Mouse (Mus musculus) neural tube, embryonic 12.5 days (tissue): Measurements from ENCODE around the gene Dohh. TPM values are rescaled to one million over a fixed set of nuclear protein-coding genes. Genes with fewer than 3 reads are reported as not detected.

ENCODE experiments used
- ATAC-seq: fragments of 200-750 bp; cut with Nextera tagmentation; 2 replicates; pipeline ENCODE4 v1.8.0; 2017; ENCODE audit warnings: low read depth, mild to moderate bottlenecking, moderate TSS enrichment, moderate library complexity; ENCODE audit not compliant: low FRiP score
- H3K27ac ChIP-seq: fragments of 300-500 bp; sonication (generic); 2 replicates; pipeline ENCODE4 v1.5.1; 2016
- H3K27me3 ChIP-seq: fragments of 300-500 bp; sonication (generic); replicated peaks from 2 replicates; pipeline ENCODE4 v1.6.1; 2016; ENCODE audit warnings: mild to moderate bottlenecking
- H3K36me3 ChIP-seq: fragments of 300-500 bp; sonication (generic); 2 replicates; pipeline ENCODE4 v1.6.1; 2016; ENCODE audit warnings: mild to moderate bottlenecking
- H3K4me1 ChIP-seq: fragments of 300-500 bp; sonication (generic); 2 replicates; pipeline ENCODE4 v1.6.1; 2016
- H3K4me2 ChIP-seq: fragments of 300-500 bp; sonication (generic); replicated peaks from 2 replicates; pipeline ENCODE4 v1.6.1; 2016; ENCODE audit warnings: mild to moderate bottlenecking
- H3K4me3 ChIP-seq: fragments of 300-500 bp; sonication (generic); 2 replicates; pipeline ENCODE4 v1.5.1; 2016
- H3K9ac ChIP-seq: fragments of 300-500 bp; sonication (generic); 2 replicates; pipeline ENCODE4 v1.6.1; 2016; ENCODE audit warnings: mild to moderate bottlenecking
- H3K9me3 ChIP-seq: fragments of 300-500 bp; sonication (generic); 2 replicates; pipeline ENCODE4 v1.6.1; 2016; ENCODE audit warnings: mild to moderate bottlenecking
- WGBS: fragments of 180-500 bp; shearing (Covaris S2); methylation state at CpG from one replicate; pipeline ENCODE4 v1.1.7; 2016; 5-methylcytosine and 5-hydroxymethylcytosine counted together
- polyA plus RNA-seq: library from polyadenylated mRNA; unstranded; fragments of >200 nt; fragmentation: Nextera tagmentation; extraction: Ambion mirVana; gene quantifications from 2 replicates; pipeline ENCODE4 v1.2.1, GENCODE M21; 2016

The Dohh gene
- polyA plus RNA-seq, 1 experiment from 2014 or later = 75.6 TPM

DNA sequence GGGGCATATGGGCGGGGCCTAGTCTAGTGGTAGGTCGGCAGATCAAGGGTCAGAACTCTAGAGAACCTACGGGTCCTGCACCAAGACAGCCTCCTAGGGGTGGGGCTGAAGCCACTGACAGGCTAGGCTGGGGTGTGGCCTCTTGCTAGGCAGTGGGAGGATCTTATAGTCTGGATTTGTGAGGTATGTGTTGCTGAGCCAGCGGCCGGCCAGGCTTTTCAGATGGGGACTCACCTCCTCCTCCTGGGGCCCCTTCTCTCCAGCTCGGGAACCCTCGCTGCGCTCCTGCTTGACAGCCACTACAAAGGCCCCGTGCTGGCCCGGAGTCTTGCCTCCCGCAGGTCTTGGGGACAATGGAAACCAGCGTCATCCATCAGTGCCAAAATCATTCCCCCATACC is 35.1 kb upstream of the Dohh start:
- H3K9ac ChIP-seq = peak overlapping the region; percentile 74; the same call in 1 of the 2 replicates
- peaks cover 26% of the 10 kb centered on the region for H3K4me1 ChIP-seq
- ATAC-seq = no peak
- no peaks in the 10 kb centered on the region for H3K9me3 ChIP-seq
- peaks cover 34% of the 10 kb centered on the region for H3K27me3 ChIP-seq
- WGBS = 2% methylated on average over 12 of the region's 12 CpGs
- peak overlapping the region; percentile 94 for H3K4me2 ChIP-seq
- peak overlapping the region; percentile 76; the same call in 1 of the 2 replicates for H3K4me3 ChIP-seq
- no peak overlapping the region for H3K27ac ChIP-seq
- H3K36me3 ChIP-seq = peaks cover 15% of the 10 kb centered on the region; the same call in 1 of the 2 replicates

DNA sequence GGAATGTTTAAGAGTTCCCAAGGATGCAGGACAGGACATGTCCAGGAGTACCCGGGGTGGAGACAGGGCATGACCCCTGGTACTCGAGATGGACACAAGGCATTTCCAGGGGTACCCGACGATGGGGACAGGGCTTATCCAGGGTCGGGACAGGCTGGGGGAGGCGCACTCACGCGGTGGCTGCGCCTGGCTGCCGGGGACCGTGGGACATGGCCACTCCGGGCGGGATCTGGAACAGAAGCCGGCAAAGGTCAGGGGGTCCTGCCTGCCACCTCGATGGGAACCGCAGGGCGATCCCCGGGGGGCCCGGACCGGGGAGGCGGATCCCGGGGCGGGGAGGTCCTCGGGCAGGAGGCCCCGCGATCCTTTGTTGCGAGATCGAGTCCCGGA is 34.3 kb upstream of the Dohh start:
- ATAC-seq = peak; percentile 22
- no peaks in the 10 kb centered on the region for H3K9me3 ChIP-seq
- under 1% methylated on average over 29 of the region's 29 CpGs for WGBS
- H3K4me3 ChIP-seq = peak overlapping the region; percentile 76
- H3K27ac ChIP-seq = no peak overlapping the region
- peaks cover 26% of the 10 kb centered on the region for H3K4me1 ChIP-seq
- peak overlapping the region; percentile 74 for H3K9ac ChIP-seq
- peaks cover 15% of the 10 kb centered on the region; the same call in 1 of the 2 replicates for H3K36me3 ChIP-seq
- H3K27me3 ChIP-seq = peaks cover 26% of the 10 kb centered on the region
- H3K4me2 ChIP-seq = peak overlapping the region; percentile 94

DNA sequence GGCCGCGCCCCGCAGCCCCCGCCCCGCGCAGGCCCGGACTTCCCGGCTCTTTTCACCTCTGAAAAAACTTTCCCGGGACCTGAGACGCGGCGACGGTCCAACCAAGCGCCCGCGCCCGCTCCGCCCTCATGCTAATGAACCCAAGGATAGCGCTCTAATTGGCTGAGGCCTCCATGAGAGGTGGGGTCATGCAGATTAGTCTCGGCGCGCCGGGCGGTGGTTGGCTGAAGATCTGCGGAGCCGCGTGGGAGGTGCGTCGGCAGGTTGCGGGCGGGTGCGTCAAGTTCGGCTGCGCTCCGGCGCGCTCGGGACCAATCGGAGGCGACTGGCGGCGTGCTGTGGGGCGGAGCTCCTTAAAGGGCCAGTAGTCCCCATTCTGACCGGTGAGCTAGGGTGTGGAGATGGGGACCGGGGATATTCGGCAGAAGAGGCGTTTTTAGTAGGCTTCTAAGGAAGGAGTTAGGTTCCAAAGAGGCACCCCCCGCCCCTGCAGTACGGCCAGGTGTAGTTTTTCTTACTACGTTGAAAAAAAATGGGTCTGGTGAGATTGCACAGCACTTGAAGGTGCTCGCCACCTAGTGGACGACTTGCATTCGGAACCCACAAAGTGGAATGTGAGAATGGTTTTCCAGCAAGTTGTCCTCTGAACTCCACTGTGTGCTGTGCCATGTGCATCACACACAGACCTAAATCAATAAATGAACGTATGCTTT is 33.7 kb upstream of the Dohh start, which contains the start of gene Hmg20b:
Gene Hmg20b, minus strand, starts transcription at position 130 of the 713 bp plus-strand sequence.
- peaks cover 26% of the 10 kb centered on the region for H3K4me1 ChIP-seq
- peak within 1 kb of the TSS; percentile 74 for H3K9ac ChIP-seq
- ATAC-seq = peak; percentile 95
- WGBS = under 1% methylated on average over 54 of the region's 54 CpGs
- H3K36me3 ChIP-seq = peaks cover 13% of the 10 kb centered on the region; the same call in 1 of the 2 replicates
- H3K9me3 ChIP-seq = no peaks in the 10 kb centered on the region
- peak within 1 kb of the TSS; percentile 76 for H3K4me3 ChIP-seq
- H3K27ac ChIP-seq = no peak within 1 kb of the TSS
- H3K4me2 ChIP-seq = peak within 1 kb of the TSS; percentile 94
- H3K27me3 ChIP-seq = peaks cover 20% of the 10 kb centered on the region; the same call in 1 of the 2 replicates

DNA sequence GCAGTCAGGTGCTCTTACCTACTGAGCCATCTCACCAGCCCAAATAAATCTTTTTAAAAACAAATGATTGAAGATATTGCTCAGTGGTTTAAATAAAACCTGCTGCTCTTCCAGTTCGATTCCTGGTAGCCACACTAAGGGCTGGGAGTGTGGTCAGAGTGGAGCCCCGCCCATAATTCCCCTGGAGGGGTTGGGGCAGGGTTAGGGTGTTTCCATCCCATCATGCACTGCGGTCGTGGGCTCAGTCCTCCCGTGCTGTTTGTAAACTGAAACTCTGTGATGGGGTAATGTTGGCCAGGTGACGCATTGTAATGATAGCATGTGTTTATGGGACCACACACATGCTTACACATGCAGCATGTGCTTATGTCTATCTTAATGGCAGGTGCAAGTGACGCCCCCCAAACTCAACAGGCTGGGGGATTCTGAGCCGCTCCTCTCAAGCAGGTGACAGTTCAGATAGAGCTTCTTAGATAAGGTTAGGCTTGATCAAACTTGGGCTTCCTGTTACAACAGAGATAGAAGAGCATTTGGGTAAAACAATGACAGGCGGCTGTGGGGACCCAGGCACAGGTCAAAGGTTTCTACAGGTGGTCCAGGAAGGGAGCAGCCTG is 32.4 kb upstream of the Dohh start:
- Histone ChIP-seq H3K9ac (no peak overlapping the region), H3K4me1 (peaks cover 22% of the 10 kb centered on the region), H3K27me3 (peaks cover 10% of the 10 kb centered on the region; the same call in 1 of the 2 replicates), H3K4me2 (no peak overlapping the region), H3K36me3 (peaks cover 8% of the 10 kb centered on the region; the same call in 1 of the 2 replicates), H3K9me3 (no peaks in the 10 kb centered on the region), H3K4me3 (no peak overlapping the region), H3K27ac (no peak overlapping the region)
- WGBS = 24% methylated on average over 9 of the region's 9 CpGs
- no peak for ATAC-seq

DNA sequence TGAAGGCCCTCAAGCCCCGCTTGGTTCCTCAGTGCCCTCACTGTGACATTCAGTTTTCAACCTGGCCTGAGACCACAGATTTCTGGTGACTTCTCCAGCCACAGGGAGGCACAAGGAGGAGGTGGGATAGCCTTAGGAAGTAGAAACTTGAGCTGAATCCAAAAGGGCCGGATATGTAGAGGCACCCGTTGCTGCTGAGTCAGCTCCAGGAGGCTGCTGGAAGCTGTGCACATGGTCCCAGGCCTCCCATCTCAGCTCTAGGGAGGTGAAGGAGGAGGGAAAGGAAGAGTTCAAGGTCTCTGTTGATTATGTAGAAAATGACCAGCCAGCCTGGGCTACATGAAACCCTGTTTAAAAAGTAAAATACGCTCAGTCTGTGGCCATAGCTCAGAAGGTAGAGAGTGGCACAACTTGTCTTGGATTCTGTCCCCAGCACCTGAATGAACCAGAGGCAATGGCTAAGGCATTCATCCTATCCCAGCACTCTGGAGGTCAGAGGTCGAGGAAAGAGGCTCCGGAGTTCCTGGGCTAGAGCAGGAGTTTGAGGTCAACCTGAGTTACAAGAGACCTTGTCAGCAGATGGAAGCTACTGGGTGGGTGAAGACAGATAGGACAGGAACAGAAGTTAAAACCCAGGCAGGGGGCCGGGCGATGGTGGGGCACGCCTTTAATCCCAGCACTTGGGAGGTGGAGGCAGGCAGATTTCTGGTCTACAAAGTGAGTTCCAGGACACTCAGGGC is 29.3 kb upstream of the Dohh start:
- WGBS = 78% methylated on average over 9 of the region's 9 CpGs
- no peak overlapping the region for H3K9ac ChIP-seq
- ATAC-seq = no peak

DNA sequence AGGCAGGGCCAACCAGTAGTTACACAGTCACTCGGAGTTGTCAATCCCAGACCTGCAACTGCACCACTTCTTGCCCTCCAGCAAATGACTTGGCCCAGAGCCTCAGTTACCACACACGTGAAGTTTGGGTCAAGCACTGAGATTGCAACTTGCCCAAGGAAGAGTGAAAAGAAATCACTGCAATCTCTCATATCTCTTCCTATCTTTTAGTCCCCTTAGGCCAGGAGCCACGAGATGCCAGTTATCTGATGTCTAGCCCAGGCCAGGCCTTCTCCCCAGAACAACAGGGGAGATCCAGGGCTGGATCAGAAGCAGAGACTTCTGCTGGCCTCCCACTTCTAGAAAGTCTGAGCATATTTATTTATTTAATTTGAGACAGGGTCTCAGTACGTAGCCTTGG is 28.7 kb upstream of the Dohh start:
- Histone ChIP-seq H3K27me3 (0 out of 2 replicates have a peak, but pooled peaks cover 2% of the 10 kb centered on the region), H3K4me2 (no peak overlapping the region), H3K36me3 (no peaks in the 10 kb centered on the region), H3K9ac (no peak overlapping the region), H3K9me3 (no peaks in the 10 kb centered on the region), H3K4me3 (no peak overlapping the region), H3K27ac (no peak overlapping the region), H3K4me1 (peaks cover 22% of the 10 kb centered on the region)
- ATAC-seq = no peak
- WGBS = 78% methylated on average over 4 of the region's 4 CpGs

More for the DNA sequence above, 29.3 kb upstream of the Dohh start:
- H3K4me2 ChIP-seq = no peak overlapping the region
- no peak overlapping the region for H3K4me3 ChIP-seq
- H3K9me3 ChIP-seq = no peaks in the 10 kb centered on the region
- H3K36me3 ChIP-seq = no peaks in the 10 kb centered on the region
- H3K27ac ChIP-seq = no peak overlapping the region
- peaks cover 20% of the 10 kb centered on the region for H3K4me1 ChIP-seq
- 0 out of 2 replicates have a peak, but pooled peaks cover 2% of the 10 kb centered on the region for H3K27me3 ChIP-seq

DNA sequence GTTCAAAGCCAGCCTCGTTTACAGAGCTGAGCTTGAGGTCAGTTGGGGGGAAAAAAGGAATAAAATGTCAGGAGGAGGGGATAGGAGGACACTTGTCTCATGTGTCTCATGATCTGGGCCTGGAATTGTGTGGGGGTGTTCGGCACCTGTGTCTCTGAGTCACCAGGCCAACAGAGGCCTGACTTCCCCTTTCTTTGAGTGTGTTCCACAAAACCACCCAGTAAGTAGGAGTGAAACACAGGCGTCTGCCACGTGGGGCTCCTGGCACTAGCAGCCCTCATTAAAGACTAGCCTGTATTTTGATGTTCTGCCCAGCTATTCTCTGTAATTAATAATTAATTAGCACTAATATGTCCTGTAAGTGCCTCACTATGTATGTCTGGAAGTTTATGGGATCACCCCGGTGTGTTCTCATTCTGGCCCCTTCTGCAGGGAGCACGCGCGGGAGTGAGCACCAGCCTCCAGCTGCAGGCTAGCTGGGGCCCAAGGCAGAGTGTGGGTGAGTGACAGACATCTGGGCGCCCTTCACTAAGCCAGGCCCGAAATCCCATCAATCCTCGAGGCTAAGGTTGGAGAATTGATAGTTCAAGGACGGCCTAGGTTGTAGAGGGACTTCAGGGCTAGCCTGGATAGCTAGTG is 27.8 kb upstream of the Dohh start:
- Histone ChIP-seq H3K4me1 (peaks cover 22% of the 10 kb centered on the region), H3K9ac (no peak overlapping the region), H3K36me3 (no peaks in the 10 kb centered on the region), H3K4me3 (no peak overlapping the region), H3K4me2 (peak overlapping the region; percentile 99), H3K27me3 (0 out of 2 replicates have a peak, but pooled peaks cover 2% of the 10 kb centered on the region), H3K9me3 (no peaks in the 10 kb centered on the region), H3K27ac (no peak overlapping the region)
- WGBS = 57% methylated on average over 12 of the region's 12 CpGs
- no peak for ATAC-seq

DNA sequence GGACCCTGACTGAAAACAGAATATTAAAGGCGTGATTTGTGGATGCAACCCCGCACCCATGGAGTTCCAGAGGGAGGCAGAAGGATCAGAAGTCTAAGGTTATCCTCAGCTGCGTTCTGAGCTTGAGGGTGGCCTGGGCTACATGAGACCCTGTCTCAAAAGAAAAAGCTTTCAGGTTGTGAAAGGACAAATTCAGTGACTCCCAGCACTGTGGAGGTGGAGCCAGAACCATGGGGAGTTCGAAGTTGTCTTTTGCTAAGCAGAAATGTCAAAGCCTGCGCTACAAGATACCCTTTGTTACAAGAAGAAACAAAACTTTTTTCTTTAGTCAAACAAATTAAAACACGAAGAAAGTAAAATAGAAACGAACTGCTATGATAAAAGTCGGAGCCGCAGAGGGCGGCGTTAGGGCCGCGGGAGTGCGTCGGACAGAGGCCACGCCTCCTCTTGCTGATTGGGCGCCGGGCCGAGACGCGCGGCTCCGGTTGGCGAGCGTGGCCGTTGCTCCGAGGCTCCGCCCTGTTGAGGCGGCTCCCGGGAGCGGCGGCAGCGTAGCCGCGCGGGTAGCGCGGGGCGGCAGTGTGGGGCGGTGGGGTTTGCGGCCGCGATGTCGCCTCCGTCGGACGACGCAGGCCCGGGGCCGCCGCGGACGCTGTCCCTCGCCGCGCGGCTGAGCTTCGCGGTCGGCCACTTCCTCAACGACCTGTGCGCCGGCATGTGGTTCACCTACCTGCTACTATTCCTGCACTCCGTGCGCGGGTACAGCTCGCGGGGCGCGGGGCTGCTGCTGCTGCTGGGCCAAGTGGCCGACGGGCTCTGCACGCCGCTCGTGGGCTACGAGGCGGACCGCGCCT is 27.0 kb upstream of the Dohh start, which contains the start of gene Mfsd12:
Gene Mfsd12, plus strand, starts transcription at position 501 of the 854 bp plus-strand sequence.
- H3K27ac ChIP-seq = no peak within 1 kb of the TSS
- ATAC-seq = peak; percentile 88

DNA sequence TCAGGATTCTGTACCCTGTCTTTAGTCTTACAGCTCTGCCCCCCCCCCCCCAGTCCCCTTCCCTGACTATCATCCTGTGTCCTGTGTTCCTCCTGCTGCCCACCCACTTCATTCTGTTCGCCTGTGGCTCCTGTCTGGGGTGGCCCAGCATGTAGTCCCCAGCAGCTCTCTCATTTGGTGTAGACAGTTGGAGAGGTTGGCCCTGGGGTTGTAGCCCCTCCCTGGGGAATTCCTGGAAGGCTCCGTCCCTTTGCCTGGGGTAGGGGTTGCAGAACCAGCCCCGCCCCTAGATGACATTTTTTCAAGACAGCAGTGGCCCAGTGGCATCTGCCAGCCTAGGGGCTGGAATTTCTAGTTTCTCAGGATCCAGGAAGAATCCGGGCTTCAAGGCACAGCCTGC is 26.0 kb upstream of the Dohh start:
- WGBS = 33% methylated on average over 4 of the region's 4 CpGs
- Histone ChIP-seq H3K9ac (peak overlapping the region; percentile 83), H3K4me3 (peak overlapping the region; percentile 71), H3K27me3 (peaks cover 10% of the 10 kb centered on the region), H3K4me2 (peak overlapping the region; percentile 99), H3K9me3 (no peaks in the 10 kb centered on the region), H3K27ac (no peak overlapping the region), H3K4me1 (peaks cover 24% of the 10 kb centered on the region), H3K36me3 (no peaks in the 10 kb centered on the region)
- ATAC-seq = no peak

More for the DNA sequence above, 27.0 kb upstream of the Dohh start, which contains the start of gene Mfsd12:
- peak within 1 kb of the TSS; percentile 83 for H3K9ac ChIP-seq
- H3K27me3 ChIP-seq = 0 out of 2 replicates have a peak, but pooled peaks cover 2% of the 10 kb centered on the region
- peaks cover 22% of the 10 kb centered on the region for H3K4me1 ChIP-seq
- no peaks in the 10 kb centered on the region for H3K9me3 ChIP-seq
- no peaks in the 10 kb centered on the region for H3K36me3 ChIP-seq
- WGBS = 2% methylated on average over 78 of the region's 79 CpGs
- peak within 1 kb of the TSS; percentile 99 for H3K4me2 ChIP-seq
- peak within 1 kb of the TSS; percentile 71 for H3K4me3 ChIP-seq

DNA sequence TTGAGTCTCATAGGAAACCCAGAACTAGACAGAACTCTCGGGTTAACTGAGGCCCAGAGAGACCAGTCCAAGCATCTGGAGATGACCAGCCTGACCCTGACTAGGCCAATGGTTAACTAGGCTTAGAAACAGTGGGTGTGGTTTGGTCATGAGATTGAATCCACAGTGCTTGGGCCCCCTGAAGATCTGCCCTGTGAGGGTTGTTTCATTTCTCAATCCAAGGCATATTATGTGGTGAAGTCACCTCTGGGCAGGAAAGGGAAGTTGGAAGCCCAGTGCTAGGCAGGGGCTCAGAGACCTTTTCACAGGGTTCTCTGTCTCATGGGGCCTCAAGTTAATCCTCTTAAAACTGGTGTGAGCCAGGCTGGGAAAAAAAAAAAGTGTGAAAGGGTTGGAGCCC is 25.4 kb upstream of the Dohh start:
- Histone ChIP-seq H3K4me1 (peaks cover 30% of the 10 kb centered on the region), H3K9me3 (no peaks in the 10 kb centered on the region), H3K27me3 (peaks cover 16% of the 10 kb centered on the region), H3K4me3 (no peak overlapping the region), H3K36me3 (no peaks in the 10 kb centered on the region), H3K27ac (no peak overlapping the region), H3K4me2 (peak overlapping the region; percentile 99), H3K9ac (no peak overlapping the region)
- ATAC-seq = no peak
- 71% methylated on average over 1 of the region's 1 CpGs for WGBS

DNA sequence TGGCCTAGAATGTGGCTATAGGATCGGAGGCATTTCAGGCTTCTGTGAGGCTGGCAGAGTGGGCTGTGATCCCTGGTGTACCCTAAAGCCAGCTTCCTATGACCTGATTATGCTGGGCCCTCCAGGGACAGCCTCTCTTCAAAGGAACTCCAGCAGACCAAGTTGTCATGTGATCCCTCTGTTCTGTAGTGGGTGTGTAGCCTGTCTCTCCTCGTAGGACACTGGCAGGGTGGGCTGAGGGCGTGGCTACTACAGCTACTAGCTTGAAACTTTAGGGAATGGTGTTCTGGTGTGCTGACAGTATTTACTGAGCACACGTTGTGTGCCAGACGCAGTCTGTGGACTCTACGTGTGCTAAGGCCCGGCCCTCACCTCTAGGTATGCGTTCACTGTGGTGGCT is 23.5 kb upstream of the Dohh start:
- H3K27me3 ChIP-seq = peaks cover 28% of the 10 kb centered on the region
- H3K4me3 ChIP-seq = no peak overlapping the region
- H3K9ac ChIP-seq = no peak overlapping the region
- ATAC-seq = no peak
- H3K9me3 ChIP-seq = no peaks in the 10 kb centered on the region
- no peak overlapping the region for H3K27ac ChIP-seq
- H3K36me3 ChIP-seq = no peaks in the 10 kb centered on the region
- H3K4me1 ChIP-seq = peaks cover 44% of the 10 kb centered on the region
- WGBS = 71% methylated on average over 8 of the region's 8 CpGs
- H3K4me2 ChIP-seq = no peak overlapping the region
